Mouse (Mus musculus): Measurements from ENCODE around the gene Ntrk2. TPM values are rescaled to one million over a fixed set of nuclear protein-coding genes. Genes with fewer than 3 reads are reported as not detected.
A peak's percentile ranks its signal among the peaks of the same experiment; 100 is the strongest.

Ntrk2 gene
- polyA plus RNA-seq, 1 experiment from 2014 or later: 3.1 TPM

GRCm38 (mm10) chr13:59010893-59011529 lies 204.6 kb downstream of the Ntrk2 start:
- Histone ChIP-seq H3K27ac (ENCODE audit: low read depth, low read length) (no peak overlapping the region), H3K4me1 (ENCODE audit: control insufficient read depth, insufficient read depth, low read length) (no peaks in the 10 kb centered on the region), H3K9me3 (replicated peaks; ENCODE audit: control insufficient read depth, low read length) (no peaks in the 10 kb centered on the region), H3K4me3 (ENCODE audit: low read depth, low read length) (peak overlapping the region; percentile 27), H3K4me2 (peak overlapping the region; percentile 63), H3K36me3 (ENCODE audit: control insufficient read depth, insufficient read depth, low read length) (no peaks in the 10 kb centered on the region), H3K9ac (ENCODE audit: low read depth, low read length) (peak overlapping the region; percentile 12; the same call in 1 of the 2 replicates), H3K27me3 (ENCODE audit: control insufficient read depth, insufficient read depth, low read length) (peaks cover 3% of the 10 kb centered on the region; the same call in 1 of the 2 replicates)
- ATAC-seq (replicated peaks; ENCODE audit: insufficient number of reproducible peaks, low FRiP score, low TSS enrichment): no peak
- WGBS (ENCODE audit: insufficient replicate concordance): 43% methylated on average over 16 of the region's 16 CpGs

GRCm38 (mm10) chr13:59011530-59011903 lies 205.1 kb downstream of the Ntrk2 start:
- 6% methylated on average over 15 of the region's 15 CpGs for WGBS (ENCODE audit: insufficient replicate concordance)
- Histone ChIP-seq H3K36me3 (ENCODE audit: control insufficient read depth, insufficient read depth, low read length) (no peaks in the 10 kb centered on the region), H3K9ac (ENCODE audit: low read depth, low read length) (peak overlapping the region; percentile 12; the same call in 1 of the 2 replicates), H3K27ac (ENCODE audit: low read depth, low read length) (no peak overlapping the region), H3K4me1 (ENCODE audit: control insufficient read depth, insufficient read depth, low read length) (no peaks in the 10 kb centered on the region), H3K27me3 (ENCODE audit: control insufficient read depth, insufficient read depth, low read length) (peaks cover 3% of the 10 kb centered on the region; the same call in 1 of the 2 replicates), H3K4me2 (peak overlapping the region; percentile 63), H3K9me3 (replicated peaks; ENCODE audit: control insufficient read depth, low read length) (no peaks in the 10 kb centered on the region), H3K4me3 (ENCODE audit: low read depth, low read length) (peak overlapping the region; percentile 27)
- ATAC-seq (replicated peaks; ENCODE audit: insufficient number of reproducible peaks, low FRiP score, low TSS enrichment): peak; percentile 69; the same call in 1 of the 2 replicates

GRCm38 (mm10) chr13:59015360-59015759 lies 209.0 kb downstream of the Ntrk2 start:
- Histone ChIP-seq H3K27ac (ENCODE audit: low read depth, low read length) (no peak overlapping the region), H3K4me2 (no peak overlapping the region), H3K9ac (ENCODE audit: low read depth, low read length) (no peak overlapping the region), H3K9me3 (replicated peaks; ENCODE audit: control insufficient read depth, low read length) (no peaks in the 10 kb centered on the region), H3K4me1 (ENCODE audit: control insufficient read depth, insufficient read depth, low read length) (no peaks in the 10 kb centered on the region), H3K27me3 (ENCODE audit: control insufficient read depth, insufficient read depth, low read length) (peaks cover 3% of the 10 kb centered on the region; the same call in 1 of the 2 replicates), H3K4me3 (ENCODE audit: low read depth, low read length) (no peak overlapping the region), H3K36me3 (ENCODE audit: control insufficient read depth, insufficient read depth, low read length) (no peaks in the 10 kb centered on the region)
- WGBS (ENCODE audit: insufficient replicate concordance): 32% methylated on average over 1 of the region's 1 CpGs
- ATAC-seq (replicated peaks; ENCODE audit: insufficient number of reproducible peaks, low FRiP score, low TSS enrichment): no peak

GRCm38 (mm10) chr13:59017121-59017520 lies 210.8 kb downstream of the Ntrk2 start:
- H3K4me1 ChIP-seq (ENCODE audit: control insufficient read depth, insufficient read depth, low read length): no peaks in the 10 kb centered on the region
- no peaks in the 10 kb centered on the region for H3K27me3 ChIP-seq (ENCODE audit: control insufficient read depth, insufficient read depth, low read length)
- H3K27ac ChIP-seq (ENCODE audit: low read depth, low read length): no peak overlapping the region
- no peak overlapping the region for H3K9ac ChIP-seq (ENCODE audit: low read depth, low read length)
- 43% methylated on average over 5 of the region's 5 CpGs for WGBS (ENCODE audit: insufficient replicate concordance)
- no peak for ATAC-seq (replicated peaks; ENCODE audit: insufficient number of reproducible peaks, low FRiP score, low TSS enrichment)
- H3K4me3 ChIP-seq (ENCODE audit: low read depth, low read length): no peak overlapping the region
- H3K36me3 ChIP-seq (ENCODE audit: control insufficient read depth, insufficient read depth, low read length): no peaks in the 10 kb centered on the region
- no peaks in the 10 kb centered on the region for H3K9me3 ChIP-seq (replicated peaks; ENCODE audit: control insufficient read depth, low read length)
- H3K4me2 ChIP-seq: no peak overlapping the region

- H3K9ac ChIP-seq (ENCODE audit: low read depth, low read length): no peak overlapping the region
- H3K27ac ChIP-seq (ENCODE audit: low read depth, low read length): no peak overlapping the region
- H3K4me1 ChIP-seq (ENCODE audit: control insufficient read depth, insufficient read depth, low read length): no peaks in the 10 kb centered on the region
- H3K9me3 ChIP-seq (replicated peaks; ENCODE audit: control insufficient read depth, low read length): no peaks in the 10 kb centered on the region
- WGBS (ENCODE audit: insufficient replicate concordance): 81% methylated on average over 22 of the region's 22 CpGs
- no peak overlapping the region for H3K4me3 ChIP-seq (ENCODE audit: low read depth, low read length)
- no peaks in the 10 kb centered on the region for H3K36me3 ChIP-seq (ENCODE audit: control insufficient read depth, insufficient read depth, low read length)
- H3K4me2 ChIP-seq: no peak overlapping the region
- H3K27me3 ChIP-seq (ENCODE audit: control insufficient read depth, insufficient read depth, low read length): no peaks in the 10 kb centered on the region
- ATAC-seq (replicated peaks; ENCODE audit: insufficient number of reproducible peaks, low FRiP score, low TSS enrichment): no peak
These were observed 216.1 kb downstream of the Ntrk2 start for GRCm38 (mm10) chr13:59022251-59023042.

DNA sequence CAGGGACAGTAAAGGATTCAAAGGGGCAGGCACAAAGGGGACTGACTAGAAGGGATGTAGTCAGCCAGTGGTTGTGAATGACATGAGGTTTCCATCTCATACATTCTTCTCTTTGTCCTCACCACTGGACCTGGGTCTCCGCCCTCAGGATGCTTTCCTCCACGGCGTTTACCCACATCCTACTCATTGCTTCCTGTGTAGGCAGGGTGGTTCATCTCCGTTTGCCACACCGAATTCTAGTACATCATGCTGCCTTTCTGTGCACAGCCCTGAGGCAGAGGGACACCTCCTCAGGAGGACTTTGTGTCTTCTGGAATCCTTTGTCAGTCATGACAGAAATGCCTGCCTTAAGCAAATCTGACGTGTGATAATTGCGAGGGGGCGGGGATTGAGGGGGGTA lies 219.3 kb downstream of the Ntrk2 start:
- H3K27ac ChIP-seq (ENCODE audit: low read depth, low read length): no peak overlapping the region
- no peaks in the 10 kb centered on the region for H3K4me1 ChIP-seq (ENCODE audit: control insufficient read depth, insufficient read depth, low read length)
- no peak overlapping the region for H3K9ac ChIP-seq (ENCODE audit: low read depth, low read length)
- H3K27me3 ChIP-seq (ENCODE audit: control insufficient read depth, insufficient read depth, low read length): no peaks in the 10 kb centered on the region
- H3K4me3 ChIP-seq (ENCODE audit: low read depth, low read length): no peak overlapping the region
- no peaks in the 10 kb centered on the region for H3K9me3 ChIP-seq (replicated peaks; ENCODE audit: control insufficient read depth, low read length)
- WGBS (ENCODE audit: insufficient replicate concordance): 79% methylated on average over 8 of the region's 8 CpGs
- no peak overlapping the region for H3K4me2 ChIP-seq
- no peak for ATAC-seq (replicated peaks; ENCODE audit: insufficient number of reproducible peaks, low FRiP score, low TSS enrichment)
- no peaks in the 10 kb centered on the region for H3K36me3 ChIP-seq (ENCODE audit: control insufficient read depth, insufficient read depth, low read length)

DNA sequence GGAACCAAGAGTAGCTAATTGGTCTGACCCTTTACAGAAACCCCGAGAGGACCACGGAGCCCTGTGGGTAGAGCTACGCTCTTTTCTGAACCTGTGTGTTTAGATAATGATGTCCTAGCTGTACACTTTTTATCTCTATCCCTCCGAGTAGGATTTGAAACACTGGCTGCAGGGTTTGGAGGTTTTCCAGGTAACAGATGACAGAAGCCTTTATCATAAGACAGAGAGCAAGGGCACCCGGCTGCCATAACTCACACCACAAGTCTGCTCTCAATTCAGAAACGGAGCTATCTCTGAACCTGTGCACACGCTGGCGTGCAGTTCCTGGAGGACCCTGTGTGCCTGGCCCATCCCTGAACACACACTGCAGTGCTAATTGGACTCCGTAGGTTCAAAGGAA lies 221.1 kb downstream of the Ntrk2 start:
- ATAC-seq (replicated peaks; ENCODE audit: insufficient number of reproducible peaks, low FRiP score, low TSS enrichment): no peak
- WGBS (ENCODE audit: insufficient replicate concordance): 66% methylated on average over 9 of the region's 9 CpGs
- Histone ChIP-seq H3K27ac (ENCODE audit: low read depth, low read length) (no peak overlapping the region), H3K4me2 (no peak overlapping the region), H3K4me1 (ENCODE audit: control insufficient read depth, insufficient read depth, low read length) (no peaks in the 10 kb centered on the region), H3K4me3 (ENCODE audit: low read depth, low read length) (no peak overlapping the region), H3K9ac (ENCODE audit: low read depth, low read length) (no peak overlapping the region), H3K36me3 (ENCODE audit: control insufficient read depth, insufficient read depth, low read length) (no peaks in the 10 kb centered on the region), H3K9me3 (replicated peaks; ENCODE audit: control insufficient read depth, low read length) (no peaks in the 10 kb centered on the region), H3K27me3 (ENCODE audit: control insufficient read depth, insufficient read depth, low read length) (no peaks in the 10 kb centered on the region)

- H3K9ac ChIP-seq (ENCODE audit: low read depth, low read length): no peak overlapping the region
- no peaks in the 10 kb centered on the region for H3K27me3 ChIP-seq (ENCODE audit: control insufficient read depth, insufficient read depth, low read length)
- 84% methylated on average over 4 of the region's 4 CpGs for WGBS (ENCODE audit: insufficient replicate concordance)
These were observed 222.2 kb downstream of the Ntrk2 start for GRCm38 (mm10) chr13:59028546-59028945.

More at GRCm38 (mm10) chr13:59028546-59028945, 222.2 kb downstream of the Ntrk2 start:
- no peaks in the 10 kb centered on the region for H3K36me3 ChIP-seq (ENCODE audit: control insufficient read depth, insufficient read depth, low read length)
- no peak overlapping the region for H3K4me3 ChIP-seq (ENCODE audit: low read depth, low read length)
- no peaks in the 10 kb centered on the region for H3K9me3 ChIP-seq (replicated peaks; ENCODE audit: control insufficient read depth, low read length)
- H3K4me2 ChIP-seq: no peak overlapping the region
- H3K4me1 ChIP-seq (ENCODE audit: control insufficient read depth, insufficient read depth, low read length): no peaks in the 10 kb centered on the region
- H3K27ac ChIP-seq (ENCODE audit: low read depth, low read length): no peak overlapping the region
- no peak for ATAC-seq (replicated peaks; ENCODE audit: insufficient number of reproducible peaks, low FRiP score, low TSS enrichment)

All from heart, embryonic 11.5 days (tissue).